Mouse (Mus musculus) ES-Bruce4 (cell line): ENCODE measurements around the gene Zfp618. TPM values are rescaled to one million over a fixed set of nuclear protein-coding genes. Genes with fewer than 3 reads are reported as not detected.

Source experiments
- H3K27ac ChIP-seq: 2 replicates; pipeline ENCODE4 v1.5.1; 2012; ENCODE audit warnings: low read length, inconsistent platforms; ENCODE audit not compliant: insufficient read depth
- H3K27me3 ChIP-seq: 2 replicates; pipeline ENCODE4 v1.6.1; 2012; ENCODE audit warnings: mild to moderate bottlenecking, low read length, inconsistent platforms; ENCODE audit not compliant: control insufficient read depth, poor library complexity, insufficient read depth, severe bottlenecking
- H3K36me3 ChIP-seq: 2 replicates; pipeline ENCODE4 v1.6.1; 2012; ENCODE audit warnings: inconsistent platforms, mild to moderate bottlenecking, low read length, moderate library complexity; ENCODE audit not compliant: control insufficient read depth, poor library complexity, insufficient read depth, severe bottlenecking
- H3K4me1 ChIP-seq: one replicate; pipeline ENCODE4 v1.8.1; 2011; ENCODE audit warnings: low read length; ENCODE audit not compliant: control insufficient read depth, insufficient read depth
- H3K4me3 ChIP-seq: 2 replicates; pipeline ENCODE4 v1.5.1; 2011; ENCODE audit warnings: low read depth, mild to moderate bottlenecking, low read length
- H3K9ac ChIP-seq: 2 replicates; pipeline ENCODE4 v1.6.1; 2012; ENCODE audit warnings: low read depth, mild to moderate bottlenecking, inconsistent platforms; ENCODE audit not compliant: poor library complexity, severe bottlenecking
- H3K9me3 ChIP-seq: replicated peaks from 2 replicates; pipeline ENCODE4 v1.6.1; 2012; ENCODE audit warnings: mild to moderate bottlenecking, low read length, inconsistent platforms; ENCODE audit not compliant: control insufficient read depth, poor library complexity, insufficient read depth, severe bottlenecking
- CTCF ChIP-seq: IDR thresholded peaks from one replicate; pipeline ENCODE4 v1.8.1; 2011; ENCODE audit warnings: low read depth, low read length
- EP300 ChIP-seq: IDR thresholded peaks from 2 replicates; pipeline ENCODE4 v1.6.1; 2011; ENCODE audit warnings: low read depth, low read length; ENCODE audit not compliant: insufficient read depth
- POLR2A ChIP-seq: IDR thresholded peaks from one replicate; pipeline ENCODE4 v1.8.1; 2011; ENCODE audit warnings: low read length; ENCODE audit not compliant: insufficient read depth
- polyA plus RNA-seq: library from polyadenylated mRNA; stranded (reverse); fragments of >200 nt; gene quantifications from 2 replicates; pipeline ENCODE4 v1.2.4, GENCODE M21; 2011; ENCODE audit warnings: low read depth; ENCODE audit not compliant: missing spikeins, insufficient read depth, insufficient read length

Zfp618 gene
- polyA plus RNA-seq, 1 experiment = 2.8 TPM

DNA sequence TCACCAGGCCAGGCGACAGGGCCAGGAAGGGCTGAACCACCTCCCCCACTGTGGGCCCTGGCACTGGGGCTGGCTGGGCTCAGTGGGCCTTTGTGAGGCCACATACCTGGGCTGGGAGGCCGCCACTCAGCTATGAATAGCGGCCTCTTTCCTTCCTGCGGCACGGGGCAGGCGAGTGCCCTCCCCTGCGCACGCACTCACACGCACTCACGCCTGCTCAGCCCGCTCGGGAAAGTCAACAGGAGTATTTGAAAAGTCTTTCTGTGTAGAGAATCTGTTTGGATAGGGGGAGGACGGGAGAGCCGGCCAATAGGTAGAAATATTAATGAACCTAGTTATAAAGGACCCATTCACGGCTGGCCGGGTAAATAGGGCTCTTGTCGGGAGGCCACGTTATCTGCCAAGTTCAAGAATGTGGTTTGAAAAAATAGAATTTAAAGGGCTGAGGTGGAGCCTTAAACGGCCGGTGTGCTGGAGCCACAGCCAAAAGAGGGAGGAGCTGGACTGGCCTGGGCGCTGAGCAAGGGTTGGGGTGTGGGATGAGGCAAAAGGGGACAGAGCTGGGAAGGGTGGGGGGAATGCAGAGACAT lies 221.0 kb downstream of the Zfp618 start:
- TF ChIP-seq POLR2A (no peak), EP300 (no peak), CTCF (no peak)
- no peak overlapping the region for H3K9ac ChIP-seq
- no peaks in the 10 kb centered on the region for H3K36me3 ChIP-seq
- H3K27ac ChIP-seq = no peak overlapping the region
- no peaks in the 10 kb centered on the region for H3K27me3 ChIP-seq
- H3K9me3 ChIP-seq = no peaks in the 10 kb centered on the region
- no peaks in the 10 kb centered on the region for H3K4me1 ChIP-seq
- H3K4me3 ChIP-seq = no peak overlapping the region

Other genes starting within 250 kb of the Zfp618 start
- not detected in 2 replicates for gene Ambp, start 189.2 kb downstream of the Zfp618 start, polyA plus RNA-seq
- not detected in 2 replicates for gene Kif12, start 206.6 kb downstream of the Zfp618 start, polyA plus RNA-seq
- gene Col27a1, start 248.4 kb downstream of the Zfp618 start, polyA plus RNA-seq = 1.4 and 1.7 TPM in 2 replicates